Mouse (Mus musculus): ENCODE data around the gene Ang6. TPM values are rescaled to one million over a fixed set of nuclear protein-coding genes. Genes with fewer than 3 reads are reported as not detected.
"Not testable (repeated sequence)": the region's sequence is repeated elsewhere in the genome, so short reads cannot be mapped to it uniquely, and the experiment has no call there.

The Ang6 gene
- polyA plus RNA-seq, 1 experiment from 2014 or later = not detected

DNA sequence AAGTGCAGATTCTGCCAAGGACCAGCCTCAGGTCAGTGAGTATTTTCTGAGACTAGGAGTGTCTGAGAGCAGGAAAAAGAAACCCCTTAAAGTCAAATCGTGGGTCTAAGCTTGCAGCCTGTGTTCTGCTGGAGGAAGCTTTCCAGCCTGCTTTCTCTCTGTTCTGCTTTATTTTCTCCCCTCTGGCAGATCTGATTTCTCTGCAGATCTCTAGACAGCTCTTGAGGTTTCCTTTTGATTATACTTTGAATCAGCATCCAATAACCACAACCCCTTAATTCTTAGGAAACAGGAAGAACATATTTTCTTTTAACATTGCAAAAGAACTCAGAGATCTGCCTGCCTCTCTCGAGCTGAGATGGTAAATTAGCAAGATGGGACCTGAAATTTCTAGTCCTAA lies 48.7 kb downstream of the Ang6 start:
- not testable (repeated sequence) for H3K9me3 ChIP-seq; ATAC-seq (ENCODE audit: insufficient number of reproducible peaks, low FRiP score, low TSS enrichment, low read depth); H3K27ac ChIP-seq; H3K36me3 ChIP-seq; H3K9ac ChIP-seq; H3K4me2 ChIP-seq; H3K4me1 ChIP-seq; H3K4me3 ChIP-seq; H3K27me3 ChIP-seq
- WGBS = 24% methylated on average over 2 of the region's 2 CpGs

Other genes with a start within 250 kb of the Ang6 start
- gene Gm8180, start 217.5 kb downstream of the Ang6 start, polyA plus RNA-seq (2015; fragmentation: Nextera tagmentation; extraction: Ambion mirVana) = not detected in 2 replicates
- 0.63 and 0.70 TPM in 2 replicates for gene Ear1, start 126.8 kb downstream of the Ang6 start, polyA plus RNA-seq (2015; fragmentation: Nextera tagmentation; extraction: Ambion mirVana)
- not detected in 2 replicates for gene Ear10, start 78.7 kb downstream of the Ang6 start, polyA plus RNA-seq (2015; fragmentation: Nextera tagmentation; extraction: Ambion mirVana)
- gene Gm8113, start 76.9 kb downstream of the Ang6 start, polyA plus RNA-seq (2015; fragmentation: Nextera tagmentation; extraction: Ambion mirVana) = 3.8 and 4.6 TPM in 2 replicates
- not detected in 2 replicates for gene Ang5, start 45.2 kb downstream of the Ang6 start, polyA plus RNA-seq (2015; fragmentation: Nextera tagmentation; extraction: Ambion mirVana)
- gene Ear2, start 100.4 kb upstream of the Ang6 start, polyA plus RNA-seq (2015; fragmentation: Nextera tagmentation; extraction: Ambion mirVana) = 0.37 TPM in 1 of 2 replicates, not detected in the other
- gene Gm3327, start 121.6 kb upstream of the Ang6 start, polyA plus RNA-seq (2015; fragmentation: Nextera tagmentation; extraction: Ambion mirVana) = not detected in 2 replicates
- not detected in 2 replicates for gene Gm8212, start 195.4 kb upstream of the Ang6 start, polyA plus RNA-seq (2015; fragmentation: Nextera tagmentation; extraction: Ambion mirVana)
- not detected in 2 replicates for gene 4930503E14Rik, start 211.0 kb upstream of the Ang6 start, polyA plus RNA-seq (2015; fragmentation: Nextera tagmentation; extraction: Ambion mirVana)